Comparison of ENCODE assay signal across 9 mouse cellular contexts in the genomic region with DNA sequence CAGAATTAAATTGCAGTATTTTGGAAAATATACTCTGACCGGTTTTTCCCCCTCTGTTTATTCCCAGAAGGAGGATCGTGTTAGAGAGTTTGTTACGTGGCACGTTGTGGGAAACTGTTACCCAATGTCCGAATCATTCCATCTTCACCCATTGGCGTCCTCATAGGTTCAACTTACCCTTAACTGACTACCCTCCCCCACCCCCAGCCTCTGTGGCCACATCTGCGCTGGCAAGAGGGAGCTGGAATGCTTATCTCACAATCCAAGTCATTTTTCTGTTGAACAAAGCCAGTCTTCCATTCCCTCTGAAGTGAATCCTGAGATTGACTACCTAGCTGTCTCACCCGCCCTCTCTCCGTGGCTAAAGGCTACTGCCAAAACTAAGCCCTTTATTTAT. TPM values are rescaled to one million over a fixed set of nuclear protein-coding genes. Genes with fewer than 3 reads are reported as not detected.
A peak's percentile ranks its signal among the peaks of the same experiment; 100 is the strongest.
DNase-seq lines count a peak whose midpoint lies in the region; ATAC-seq and TF ChIP-seq lines count a peak whose summit lies in the region.
"Had no signal": no experiment of that assay in that cellular context is flagged by ENCODE, and none has a peak within 500 bp of the region (broad histone marks: within the 10 kb centered on the region; RNA-seq: fewer than 3 reads in every experiment).

No protein-coding gene starts in this region.

- peak overlapping the region; percentile 79; the same call in 1 of the 2 replicates for H3K4me3 ChIP-seq in heart, embryonic 11.5 days (ENCODE audit: low read depth, low read length)
- 0 out of 4 replicates have a peak overlapping the region, but pooled peaks of 1 of the 2 experiments have one; percentile 82 for H3K4me3 ChIP-seq in ES-E14 (ENCODE audit: insufficient read depth in 1 of 2, low read depth in 1 of 2, low read length in 2 of 2, poor library complexity in 1 of 2, severe bottlenecking in 1 of 2)
- H3K4me3 ChIP-seq in heart, postnatal 0 days (ENCODE audit: low read depth, low read length), result no peak overlapping the region
- peak overlapping the region; percentile 69 for H3K4me3 ChIP-seq in midbrain, embryonic 10.5 days

- in situ Hi-C loops in ES-E14 (cut with MboI; ENCODE audit: low sequenced_read_pairs in 2 of 2, unreplicated experiment in 2 of 2), result no loop called here

- H3K36me3 ChIP-seq in heart, embryonic 11.5 days (ENCODE audit: control insufficient read depth, insufficient read depth, low read length), result no peaks in the 10 kb centered on the region
- H3K36me3 ChIP-seq in ES-E14 (ENCODE audit: control insufficient read depth, insufficient read depth, low read length, poor library complexity, severe bottlenecking), result peaks cover 7% of the 10 kb centered on the region; the same call in 1 of the 2 replicates
- no peaks in the 10 kb centered on the region for H3K36me3 ChIP-seq in heart, postnatal 0 days (replicated peaks; ENCODE audit: control insufficient read depth, insufficient read depth, low read length)
- H3K36me3 ChIP-seq in midbrain, embryonic 10.5 days, result no peaks in the 10 kb centered on the region

- H3K4me2 ChIP-seq in heart, embryonic 11.5 days, result peak overlapping the region; percentile 94
- H3K4me2 ChIP-seq in heart, postnatal 0 days (ENCODE audit: low read depth, low read length), result peak overlapping the region; percentile 70

- WGBS in heart, embryonic 11.5 days (ENCODE audit: insufficient replicate concordance), result 16% methylated on average over 9 of the region's 9 CpGs
- 31% methylated on average over 9 of the region's 9 CpGs for WGBS in heart, postnatal 0 days
- WGBS in midbrain, embryonic 10.5 days, result 26% methylated on average over 9 of the region's 9 CpGs

- peaks cover 6% of the 10 kb centered on the region; the same call in 1 of the 2 replicates for H3K27me3 ChIP-seq in heart, embryonic 11.5 days (ENCODE audit: control insufficient read depth, insufficient read depth, low read length)
- peaks cover 13% of the 10 kb centered on the region; the same call in 1 of the 2 replicates for H3K27me3 ChIP-seq in heart, postnatal 0 days (ENCODE audit: control insufficient read depth, insufficient read depth, low read length)
- H3K27me3 ChIP-seq in midbrain, embryonic 10.5 days (ENCODE audit: low read depth, poor library complexity, severe bottlenecking), result peaks cover 77% of the 10 kb centered on the region

- TF ChIP-seq EP300 in heart, postnatal 0 days (IDR thresholded peaks at IDR 0.05; ENCODE audit: low read depth), result no peak

- H3K27ac ChIP-seq in heart, embryonic 11.5 days (ENCODE audit: low read depth, low read length), result peak overlapping the region; percentile 6; the same call in 1 of the 2 replicates
- H3K27ac ChIP-seq in ES-E14 (ENCODE audit: insufficient read depth, low read depth, low read length, poor library complexity, severe bottlenecking), result no peak overlapping the region
- H3K27ac ChIP-seq in heart, postnatal 0 days (ENCODE audit: low read depth), result peak overlapping the region; percentile 60; the same call in 1 of the 2 replicates
- H3K27ac ChIP-seq in midbrain, embryonic 10.5 days (replicated peaks), result peak overlapping the region; percentile 84

- H3K9ac ChIP-seq in heart, embryonic 11.5 days (ENCODE audit: low read depth, low read length), result no peak overlapping the region; the same call in 1 of the 2 replicates
- H3K9ac ChIP-seq in ES-E14 (ENCODE audit: insufficient read depth, low read depth, low read length, poor library complexity, severe bottlenecking), result peak overlapping the region; percentile 37; the same call in 1 of the 2 replicates
- no peak overlapping the region; the same call in 1 of the 2 replicates for H3K9ac ChIP-seq in heart, postnatal 0 days (replicated peaks; ENCODE audit: low read depth, low read length)

- ATAC-seq in heart, embryonic 11.5 days (replicated peaks; ENCODE audit: insufficient number of reproducible peaks, low FRiP score, low TSS enrichment), result no peak
- ATAC-seq in heart, postnatal 0 days (ENCODE audit: insufficient read depth, low read depth), result no peak
- ATAC-seq in frontal cortex, adult (ENCODE audit: low TSS enrichment), result no peak

- no peak for TF ChIP-seq CTCF in heart, postnatal 0 days (IDR thresholded peaks at IDR 0.05; ENCODE audit: low read depth)

- no peak for DNase-seq in heart, postnatal 4 days
- DNase-seq in ES-E14 (ENCODE audit: low read depth, low spot score), result no peak
- DNase-seq in heart, postnatal 0 days (ENCODE audit: low spot score), result no peak
- no peak for DNase-seq in midbrain, embryonic 10.5 days (ENCODE audit: low spot score)
- no peak for DNase-seq in left cerebral cortex, postnatal 36 days (ENCODE audit: low spot score in 2 of 2)
- DNase-seq in layer of hippocampus, adult 11-12 months (ENCODE audit: low spot score), result no peak

- intact Hi-C loops in left cerebral cortex, postnatal 36 days (cut with DNase I), result no loop called here

- peaks cover 31% of the 10 kb centered on the region for H3K4me1 ChIP-seq in heart, embryonic 11.5 days (ENCODE audit: control insufficient read depth, insufficient read depth, low read length)
- H3K4me1 ChIP-seq in ES-E14 (ENCODE audit: control insufficient read depth in 2 of 2, insufficient read depth in 2 of 2, low read length in 2 of 2, poor library complexity in 1 of 2), result peaks cover 6 to 23% of the 10 kb centered on the region in 2 experiments; a peak in 2 of 4 replicates
- 0 out of 2 replicates have a peak, but pooled peaks cover 17% of the 10 kb centered on the region for H3K4me1 ChIP-seq in heart, postnatal 0 days (ENCODE audit: control insufficient read depth, insufficient read depth)
- peaks cover 60% of the 10 kb centered on the region for H3K4me1 ChIP-seq in midbrain, embryonic 10.5 days

- H3K9me3 ChIP-seq in heart, embryonic 11.5 days (replicated peaks; ENCODE audit: control insufficient read depth, low read length), result no peaks in the 10 kb centered on the region
- no peaks in the 10 kb centered on the region for H3K9me3 ChIP-seq in ES-E14 (ENCODE audit: control insufficient read depth, insufficient read depth, low read depth, low read length)
- H3K9me3 ChIP-seq in heart, postnatal 0 days (replicated peaks; ENCODE audit: control insufficient read depth, low read length), result no peaks in the 10 kb centered on the region
- H3K9me3 ChIP-seq in midbrain, embryonic 10.5 days (replicated peaks), result no peaks in the 10 kb centered on the region

TF ChIP-seq in ES-E14, 5 proteins besides CTCF, POLR2A, EP300 and RAD21:
- TF ChIP-seq ZC3H11A (IDR thresholded peaks at IDR 0.05; ENCODE audit: borderline replicate concordance, low read depth, low read length) (no peak), CHD2 (IDR thresholded peaks at IDR 0.05; ENCODE audit: low read depth, low read length) (no peak), HCFC1 (IDR thresholded peaks at IDR 0.05; ENCODE audit: borderline replicate concordance, insufficient read depth, low read length) (no peak), ZNF384 (IDR thresholded peaks at IDR 0.05; ENCODE audit: low read depth, low read length) (no peak)

RNA-seq across cellular contexts. Expression of gene Slc9a3r1, which starts 0.9 kb away (rescaled TPM):
- 26.4 and 31.1 TPM in 2 replicates for polyA plus RNA-seq in heart, embryonic 11.5 days (2014; fragmentation: Nextera tagmentation; extraction: Ambion mirVana)
- 10 to 100 TPM; 13.9 to 15.3 TPM for total RNA-seq in heart, postnatal 4 days (2021)
- total RNA-seq in ES-E14 (2012; rRNA removed), result 40.3 and 43.9 TPM in 2 replicates
- 11.3 and 13.6 TPM in 2 replicates for total RNA-seq in heart, postnatal 0 days (2014; rRNA removed; ENCODE audit: low replicate concordance)
- polyA plus RNA-seq in heart, postnatal 0 days (2015; fragmentation: Nextera tagmentation; extraction: Ambion mirVana), result 12.3 and 14.2 TPM in 2 replicates
- polyA plus RNA-seq in midbrain, embryonic 10.5 days (2016; fragmentation: Nextera tagmentation; extraction: Ambion mirVana), result 36.8 and 37.8 TPM in 2 replicates
- 10 to 100 TPM; 76.4 to 82.8 TPM for total RNA-seq in left cerebral cortex, postnatal 36 days (2021)

RNA-seq across cellular contexts. Expression of gene Tmem104, which starts 25.1 kb away (rescaled TPM):
- polyA plus RNA-seq in heart, embryonic 11.5 days (2014; fragmentation: Nextera tagmentation; extraction: Ambion mirVana), result 7.5 and 8.2 TPM in 2 replicates
- 1 to 10 TPM; 5.2 to 9.3 TPM for total RNA-seq in heart, postnatal 4 days (2021)
- 14.7 and 17.2 TPM in 2 replicates for total RNA-seq in ES-E14 (2012; rRNA removed)
- total RNA-seq in heart, postnatal 0 days (2014; rRNA removed; ENCODE audit: low replicate concordance), result 4.1 and 9.0 TPM in 2 replicates
- 6.0 and 6.4 TPM in 2 replicates for polyA plus RNA-seq in heart, postnatal 0 days (2015; fragmentation: Nextera tagmentation; extraction: Ambion mirVana)
- 7.1 and 11.3 TPM in 2 replicates for polyA plus RNA-seq in midbrain, embryonic 10.5 days (2016; fragmentation: Nextera tagmentation; extraction: Ambion mirVana)
- 10 to 100 TPM; 14.2 to 15.4 TPM for total RNA-seq in left cerebral cortex, postnatal 36 days (2021)

RNA-seq across cellular contexts. Expression of gene Nat9, which starts 25.5 kb away (rescaled TPM):
- 13.7 and 15.7 TPM in 2 replicates for polyA plus RNA-seq in heart, embryonic 11.5 days (2014; fragmentation: Nextera tagmentation; extraction: Ambion mirVana)
- 10 to 100 TPM; 11.9 to 12.0 TPM for total RNA-seq in heart, postnatal 4 days (2021)
- 16.9 and 19.3 TPM in 2 replicates for total RNA-seq in ES-E14 (2012; rRNA removed)
- total RNA-seq in heart, postnatal 0 days (2014; rRNA removed; ENCODE audit: low replicate concordance), result 7.7 and 8.0 TPM in 2 replicates
- 21.1 and 21.6 TPM in 2 replicates for polyA plus RNA-seq in heart, postnatal 0 days (2015; fragmentation: Nextera tagmentation; extraction: Ambion mirVana)
- 17.8 and 19.5 TPM in 2 replicates for polyA plus RNA-seq in midbrain, embryonic 10.5 days (2016; fragmentation: Nextera tagmentation; extraction: Ambion mirVana)
- 10 to 100 TPM; 25.2 to 30.1 TPM for total RNA-seq in left cerebral cortex, postnatal 36 days (2021)

RNA-seq across cellular contexts. Expression of gene Cd300lf, which starts 28.4 kb away (rescaled TPM):
- polyA plus RNA-seq in heart, embryonic 11.5 days (2014; fragmentation: Nextera tagmentation; extraction: Ambion mirVana), result 0.19 and 0.20 TPM in 2 replicates
- total RNA-seq in heart, postnatal 4 days (2021), result under 1 TPM; 0.31 to 0.52 TPM
- 0.40 and 0.42 TPM in 2 replicates for total RNA-seq in ES-E14 (2012; rRNA removed)
- 0.15 and 3.3 TPM in 2 replicates for total RNA-seq in heart, postnatal 0 days (2014; rRNA removed; ENCODE audit: low replicate concordance)
- 0.63 and 0.96 TPM in 2 replicates for polyA plus RNA-seq in heart, postnatal 0 days (2015; fragmentation: Nextera tagmentation; extraction: Ambion mirVana)
- 0.21 TPM in 1 of 2 replicates, not detected in the other for polyA plus RNA-seq in midbrain, embryonic 10.5 days (2016; fragmentation: Nextera tagmentation; extraction: Ambion mirVana)
- total RNA-seq in left cerebral cortex, postnatal 36 days (2021), result under 1 TPM; 0.44 to 0.48 TPM
- total RNA-seq: gastrocnemius, adult 18-20 months had no signal
